Mouse (Mus musculus) spleen, embryonic (tissue): ENCODE measurements around the gene Bhlha15.

ENCODE experiments used
- CTCF ChIA-PET: fragments of 350-600 bp; sonication (Branson Sonifier 250); formaldehyde crosslinking; loops from one replicate; lab custom pipeline; 2022; lab: Charles Lee

The Bhlha15 gene

GRCm38 (mm10) chr5:144230216-144230615, 40.1 kb downstream of the Bhlha15 start:
- CTCF ChIA-PET = interaction anchor here (0.7 kb wide), 1 partner anchor 20 kb away, joined by 3 read pairs; no protein-coding TSS in a partner anchor

GRCm38 (mm10) chr5:144231410-144231809, 41.3 kb downstream of the Bhlha15 start:
- CTCF ChIA-PET = interaction anchor here (0.7 kb wide), 1 partner anchor 36 kb away, joined by 4 read pairs; no protein-coding TSS in a partner anchor

GRCm38 (mm10) chr5:144232531-144232930, 42.4 kb downstream of the Bhlha15 start:
- CTCF ChIA-PET = interaction anchor here (0.6 kb wide), 1 partner anchor 251 kb away, joined by 3 read pairs; no protein-coding TSS in a partner anchor

- CTCF ChIA-PET = interaction anchor here (0.7 kb wide), 1 partner anchor 957 kb away, joined by 5 read pairs; no protein-coding TSS in a partner anchor
Measured at GRCm38 (mm10) chr5:144234222-144234621, 44.1 kb downstream of the Bhlha15 start.

- CTCF ChIA-PET = no interaction called here
Measured at GRCm38 (mm10) chr5:144234714-144235113, 44.6 kb downstream of the Bhlha15 start.

GRCm38 (mm10) chr5:144238969-144239368, 48.9 kb downstream of the Bhlha15 start:
- CTCF ChIA-PET = no interaction called here
